12 mouse cellular contexts compared by ENCODE assay signal in the genomic region with DNA sequence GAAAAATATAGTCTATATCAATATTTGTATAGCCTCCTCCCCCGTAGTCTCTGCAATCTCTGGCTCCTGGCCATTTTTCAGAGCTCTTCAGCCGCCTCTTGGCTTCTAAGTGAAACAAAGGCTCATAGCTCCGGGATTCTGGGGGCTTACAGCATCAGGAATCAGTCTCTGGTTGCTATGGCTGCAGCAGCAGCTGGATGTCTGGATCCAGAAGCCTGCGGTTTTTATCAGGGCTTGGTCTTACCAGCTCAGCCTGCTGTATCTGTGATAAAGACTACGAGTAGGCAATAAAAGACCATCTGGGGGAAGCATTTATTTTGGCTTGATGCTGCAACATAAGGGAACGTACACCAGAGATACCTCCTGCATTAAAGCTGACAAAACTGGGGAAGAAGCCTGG. TPM values are rescaled to one million over a fixed set of nuclear protein-coding genes. Genes with fewer than 3 reads are reported as not detected.
DNase-seq lines count a peak whose midpoint lies in the region; ATAC-seq lines count a peak whose summit lies in the region.
"Had no signal": no experiment of that assay in that cellular context is flagged by ENCODE, and none has a peak within 500 bp of the region (broad histone marks: within the 10 kb centered on the region; RNA-seq: fewer than 3 reads in every experiment).

No protein-coding gene starts in this region.

- 0 out of 2 replicates have a peak overlapping the region, but pooled peaks have one; percentile 36 for H3K27ac ChIP-seq in forebrain, embryonic 12.5 days
- no peak overlapping the region for H3K27ac ChIP-seq in forebrain, embryonic 11.5 days (ENCODE audit: low read depth, low read length)
- H3K27ac ChIP-seq in neural tube, embryonic 15.5 days (replicated peaks), result peak overlapping the region; percentile 74
- H3K27ac ChIP-seq: liver, embryonic 12.5 days; stomach, embryonic 15.5 days had no signal

- H3K4me2 ChIP-seq in forebrain, embryonic 12.5 days, result no peak overlapping the region
- no peak overlapping the region for H3K4me2 ChIP-seq in forebrain, embryonic 11.5 days (ENCODE audit: low read depth, low read length, severe bottlenecking)
- 0 out of 2 replicates have a peak overlapping the region, but pooled peaks have one; percentile 11 for H3K4me2 ChIP-seq in neural tube, embryonic 15.5 days
- H3K4me2 ChIP-seq: liver, embryonic 12.5 days; stomach, embryonic 15.5 days had no signal

- WGBS in forebrain, embryonic 12.5 days, result 34% methylated on average over 6 of the region's 6 CpGs
- 30% methylated on average over 6 of the region's 6 CpGs for WGBS in forebrain, embryonic 11.5 days
- WGBS in neural tube, embryonic 15.5 days, result 27% methylated on average over 6 of the region's 6 CpGs

- no peaks in the 10 kb centered on the region for H3K36me3 ChIP-seq in forebrain, embryonic 12.5 days (replicated peaks)
- no peaks in the 10 kb centered on the region for H3K36me3 ChIP-seq in forebrain, embryonic 11.5 days (ENCODE audit: control insufficient read depth, insufficient read depth, low read length)
- H3K36me3 ChIP-seq in neural tube, embryonic 15.5 days, result no peaks in the 10 kb centered on the region
- H3K36me3 ChIP-seq: G1E; liver, embryonic 12.5 days; stomach, embryonic 15.5 days had no signal

- H3K4me3 ChIP-seq in forebrain, embryonic 12.5 days (replicated peaks), result no peak overlapping the region
- H3K4me3 ChIP-seq in forebrain, embryonic 11.5 days (ENCODE audit: low read depth, low read length), result no peak overlapping the region
- no peak overlapping the region for H3K4me3 ChIP-seq in neural tube, embryonic 15.5 days (replicated peaks)
- H3K4me3 ChIP-seq: liver, embryonic 12.5 days; stomach, embryonic 15.5 days had no signal

- no peaks in the 10 kb centered on the region for H3K9me3 ChIP-seq in forebrain, embryonic 12.5 days
- H3K9me3 ChIP-seq in forebrain, embryonic 11.5 days (ENCODE audit: control insufficient read depth, low read length), result no peaks in the 10 kb centered on the region
- no peaks in the 10 kb centered on the region for H3K9me3 ChIP-seq in neural tube, embryonic 15.5 days (replicated peaks)
- H3K9me3 ChIP-seq: G1E; liver, embryonic 12.5 days; stomach, embryonic 15.5 days had no signal

- H3K27me3 ChIP-seq in forebrain, embryonic 12.5 days, result no peaks in the 10 kb centered on the region
- H3K27me3 ChIP-seq in forebrain, embryonic 11.5 days (ENCODE audit: control insufficient read depth, insufficient read depth, low read length), result no peaks in the 10 kb centered on the region
- no peaks in the 10 kb centered on the region for H3K27me3 ChIP-seq in neural tube, embryonic 15.5 days (replicated peaks)
- H3K27me3 ChIP-seq: stomach, embryonic 15.5 days had no signal

- no peak for DNase-seq in forebrain, embryonic 11.5 days (ENCODE audit: low spot score)
- DNase-seq in right cerebral cortex, postnatal 10 days (ENCODE audit: low spot score in 2 of 2), result peak; percentile 30 to 38
- DNase-seq in right cerebral cortex, adult 2 months (ENCODE audit: low spot score in 2 of 2), result no peak
- no peak for DNase-seq in cerebellum, adult 11-12 months

- H3K9ac ChIP-seq in forebrain, embryonic 12.5 days, result no peak overlapping the region
- no peak overlapping the region for H3K9ac ChIP-seq in forebrain, embryonic 11.5 days (ENCODE audit: low read length)
- H3K9ac ChIP-seq in neural tube, embryonic 15.5 days (replicated peaks), result no peak overlapping the region
- H3K9ac ChIP-seq: liver, embryonic 12.5 days; stomach, embryonic 15.5 days had no signal

- H3K4me1 ChIP-seq in forebrain, embryonic 12.5 days, result peaks cover 13% of the 10 kb centered on the region
- 0 out of 2 replicates have a peak, but pooled peaks cover 2% of the 10 kb centered on the region for H3K4me1 ChIP-seq in forebrain, embryonic 11.5 days (replicated peaks; ENCODE audit: control insufficient read depth, insufficient read depth, low read length)
- H3K4me1 ChIP-seq in neural tube, embryonic 15.5 days, result peaks cover 24% of the 10 kb centered on the region
- H3K4me1 ChIP-seq: liver, embryonic 12.5 days; stomach, embryonic 15.5 days had no signal

- peak; percentile 54; the same call in 1 of the 2 replicates for ATAC-seq in forebrain, embryonic 12.5 days (ENCODE audit: low FRiP score)
- ATAC-seq in forebrain, embryonic 11.5 days (replicated peaks; ENCODE audit: low FRiP score), result no peak
- ATAC-seq in megakaryocyte-erythroid progenitor cell, adult 5-6 weeks (replicated peaks; ENCODE audit: low FRiP score, low TSS enrichment, poor library complexity, severe bottlenecking), result peak; percentile 81
- peak; percentile 68 for ATAC-seq in neural tube, embryonic 15.5 days (ENCODE audit: low FRiP score)
- ATAC-seq in CD4-positive, CD25-positive, alpha-beta regulatory T cell, adult 4 months, result no peak
- ATAC-seq: liver, embryonic 12.5 days had no signal

RNA-seq across cellular contexts. Expression of a gene that starts 1.8 kb away (rescaled TPM):
- 56.2 and 67.6 TPM in 2 replicates for polyA plus RNA-seq in forebrain, embryonic 12.5 days (2016; fragmentation: Nextera tagmentation; extraction: Ambion mirVana)
- polyA plus RNA-seq in forebrain, embryonic 11.5 days (2014; fragmentation: Nextera tagmentation; extraction: Ambion mirVana), result 20.9 and 27.5 TPM in 2 replicates
- total RNA-seq in megakaryocyte-erythroid progenitor cell, adult 5-6 weeks (2014; fragmentation: Nextera tagmentation), result not detected in 2 replicates
- not detected in 2 replicates for total RNA-seq in megakaryocyte-erythroid progenitor cell, adult 5-6 weeks (2017)
- polyA plus RNA-seq in neural tube, embryonic 15.5 days (2015; fragmentation: Nextera tagmentation; extraction: Ambion mirVana), result 253 and 292 TPM in 2 replicates
- 1 to 10 TPM; 1.1 to 3.9 TPM for polyA plus RNA-seq in CD4-positive, CD25-positive, alpha-beta regulatory T cell, adult 4 months (2017; shearing (Covaris generic))
- total RNA-seq: G1E; granulocyte monocyte progenitor cell, adult 5-6 weeks had no signal
- polyA plus RNA-seq: G1E had no signal

Comparison
In these comparisons a context has a peak if more than half of its experiments do, and no peak if none do; other contexts are left out.
1. ATAC-seq: peak in forebrain, embryonic 12.5 days (single experiment), megakaryocyte-erythroid progenitor cell, adult 5-6 weeks (single experiment) and neural tube, embryonic 15.5 days (single experiment); none in forebrain, embryonic 11.5 days (single experiment) and CD4-positive, CD25-positive, alpha-beta regulatory T cell, adult 4 months (single experiment).
2. DNase-seq: peak in right cerebral cortex, postnatal 10 days (2 of 2); none in forebrain, embryonic 11.5 days (single experiment), right cerebral cortex, adult 2 months (0 of 2) and cerebellum, adult 11-12 months (single experiment).